Mouse (Mus musculus): Measurements from ENCODE around the gene Ms4a15.

Gene Ms4a15

DNA sequence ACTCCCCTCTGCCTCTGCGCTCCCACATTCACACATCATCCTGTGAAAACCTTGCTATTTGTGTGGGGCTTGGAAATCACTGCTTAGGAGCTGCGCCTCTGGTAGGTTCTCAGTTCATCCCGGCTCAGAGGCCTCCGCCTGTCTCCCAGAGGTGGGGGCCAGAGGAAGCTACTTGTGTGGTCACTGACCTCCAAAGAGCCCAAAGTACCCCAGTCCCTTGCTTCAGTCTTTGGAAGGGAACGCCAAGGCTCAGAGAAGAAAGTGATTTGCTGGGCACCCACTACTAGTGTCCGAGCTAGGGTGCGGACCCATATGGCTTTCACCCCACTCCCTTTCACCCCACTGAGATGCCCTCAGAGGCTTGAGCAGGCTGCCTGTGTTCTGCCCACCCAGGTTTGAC lies at the start of gene Ms4a15:
Gene Ms4a15, minus strand, starts transcription at position 101 of the 400 bp plus-strand sequence.
- DNase-seq (ENCODE audit: low spot score): no peak

DNA sequence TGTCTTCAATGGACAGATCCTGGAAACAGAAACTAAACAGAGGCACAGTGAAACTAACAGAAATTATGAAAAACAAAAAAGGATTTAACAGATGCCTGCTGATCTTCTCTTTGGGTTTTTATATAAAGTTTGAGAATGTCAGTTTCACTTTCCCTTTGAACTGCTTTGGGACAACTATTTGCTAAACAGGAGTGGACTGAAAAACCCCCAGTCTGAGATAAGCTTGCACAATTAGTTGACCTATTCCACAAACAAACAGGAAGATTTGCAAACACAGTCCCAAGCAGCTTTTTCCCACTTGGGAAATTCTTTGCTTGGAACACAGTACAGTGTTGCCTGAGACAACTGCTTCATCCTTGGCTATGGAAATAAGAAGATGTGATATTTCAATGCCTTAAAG lies 44.5 kb upstream of the Ms4a15 start:
- DNase-seq (ENCODE audit: low spot score): no peak

DNA sequence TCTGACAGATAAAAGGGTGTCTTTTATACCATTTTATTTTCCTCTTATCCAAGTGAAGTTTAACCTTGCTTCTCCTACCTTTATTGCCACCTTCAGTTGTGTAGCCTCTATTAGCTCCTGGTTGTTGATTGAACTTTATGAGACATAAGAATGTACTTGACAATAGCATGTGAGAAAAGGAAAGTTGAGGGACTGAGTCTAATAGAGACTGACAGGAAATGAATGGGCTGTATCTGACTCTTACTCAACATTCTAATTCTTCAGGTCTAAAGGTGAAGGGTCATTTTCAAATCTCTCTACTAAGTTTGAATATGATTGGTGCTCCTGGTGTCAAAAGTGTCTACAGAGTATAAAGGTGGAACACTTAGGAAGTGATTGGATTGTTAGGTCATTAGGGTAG lies 29.3 kb upstream of the Ms4a15 start:
- no peak for DNase-seq (ENCODE audit: low spot score)

DNA sequence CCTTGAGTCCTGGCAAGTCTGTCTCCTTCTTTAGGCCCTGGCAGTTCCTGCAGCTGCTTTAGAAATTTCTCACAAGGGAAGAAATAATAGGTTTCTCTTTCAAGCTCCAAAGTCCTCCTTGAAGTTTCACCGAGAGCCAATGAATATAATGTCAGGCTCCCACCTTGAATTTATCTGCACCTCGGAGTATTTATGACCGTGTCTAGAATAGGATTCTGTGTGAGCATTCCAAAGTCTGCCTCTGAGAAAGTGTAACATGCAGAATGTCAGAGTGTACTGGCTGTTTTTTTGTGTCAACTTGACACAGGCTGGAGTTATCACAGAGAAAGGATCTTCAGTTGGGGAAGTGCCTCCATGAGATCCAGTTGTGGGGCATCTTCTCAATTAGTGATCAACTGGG lies 24.8 kb upstream of the Ms4a15 start, which contains the start of gene Ms4a18:
Gene Ms4a18, minus strand, starts transcription at position 141 of the 400 bp plus-strand sequence.
- no peak for DNase-seq (ENCODE audit: low spot score)

GRCm38 (mm10) chr19:11017251-11017650 lies 24.2 kb upstream of the Ms4a15 start:
- DNase-seq (ENCODE audit: low spot score): no peak

DNA sequence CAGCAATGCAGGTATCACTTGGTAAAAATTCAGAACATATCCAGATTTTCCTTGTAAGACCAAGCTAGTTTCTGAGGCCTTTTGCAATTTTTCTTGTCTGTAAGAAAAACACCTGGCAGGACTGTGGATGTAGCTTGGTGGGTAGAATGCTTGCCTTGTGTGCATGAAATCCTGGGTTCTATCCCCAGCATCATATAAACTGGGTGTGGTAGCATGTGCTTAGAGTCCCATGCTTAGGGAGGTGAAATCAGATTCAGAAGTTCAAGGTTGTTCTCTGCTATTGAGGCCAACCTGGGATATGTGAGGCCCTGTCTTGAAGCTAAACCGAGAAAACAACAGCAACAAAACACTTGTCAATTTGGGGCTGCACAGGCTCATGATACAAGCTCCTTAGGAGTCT lies 22.9 kb upstream of the Ms4a15 start:
- DNase-seq (ENCODE audit: low spot score): no peak

DNA sequence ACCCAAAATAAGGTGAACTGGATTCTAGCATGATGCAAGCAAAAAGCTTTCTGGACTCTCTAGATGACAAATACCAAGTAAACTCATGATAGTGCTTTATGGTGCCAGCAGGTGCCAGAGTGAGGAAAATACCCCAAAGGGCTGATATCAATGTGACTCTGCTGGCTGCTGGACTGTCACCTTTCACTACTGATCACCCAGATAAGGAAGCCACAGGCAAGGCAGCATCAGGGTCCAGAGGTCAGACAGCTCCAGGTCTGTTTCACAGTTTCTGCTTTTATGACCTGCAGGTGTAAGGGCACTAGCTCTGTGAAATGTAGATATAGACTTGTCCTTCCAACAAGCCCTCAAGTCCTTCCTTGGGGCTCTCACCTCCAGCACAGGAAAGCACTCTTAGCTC lies 22.4 kb upstream of the Ms4a15 start:
- DNase-seq (ENCODE audit: low spot score): no peak

GRCm38 (mm10) chr19:10991911-10992310 lies 1.1 kb downstream of the Ms4a15 start:
- DNase-seq (ENCODE audit: low spot score): no peak

GRCm38 (mm10) chr19:10990751-10991150 lies 2.3 kb downstream of the Ms4a15 start:
- no peak for DNase-seq (ENCODE audit: low spot score)

- DNase-seq (ENCODE audit: low spot score): no peak
Measured at GRCm38 (mm10) chr19:10988563-10988962, 4.5 kb downstream of the Ms4a15 start.

GRCm38 (mm10) chr19:10985889-10986288 lies 7.2 kb downstream of the Ms4a15 start:
- DNase-seq (ENCODE audit: low spot score): no peak

- DNase-seq (ENCODE audit: low spot score): no peak
Measured at GRCm38 (mm10) chr19:10984551-10984950, 8.5 kb downstream of the Ms4a15 start.

- DNase-seq (ENCODE audit: low spot score): peak; percentile 7
Measured at GRCm38 (mm10) chr19:10983146-10983545, 9.9 kb downstream of the Ms4a15 start.

DNA sequence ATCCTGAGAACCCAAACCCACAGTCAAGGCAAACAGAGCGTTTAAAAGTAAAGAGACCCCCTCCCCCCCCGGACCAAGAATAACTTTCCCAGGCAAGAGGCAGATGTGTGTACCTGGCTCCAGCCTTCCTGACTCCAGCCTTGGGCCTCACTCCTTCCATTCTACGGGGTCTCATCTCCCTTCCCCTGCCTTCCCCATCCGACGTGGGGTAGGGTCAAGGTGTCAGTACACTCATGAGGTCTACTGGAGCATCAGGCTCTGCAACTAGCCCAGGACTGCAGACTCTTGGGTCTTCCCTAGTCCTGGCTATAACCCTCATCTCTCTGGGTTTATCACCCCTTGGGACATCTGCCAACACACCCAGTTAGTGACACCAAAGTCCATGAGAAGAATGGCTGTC lies 12.8 kb downstream of the Ms4a15 start:
- no peak for DNase-seq (ENCODE audit: low spot score)

DNA sequence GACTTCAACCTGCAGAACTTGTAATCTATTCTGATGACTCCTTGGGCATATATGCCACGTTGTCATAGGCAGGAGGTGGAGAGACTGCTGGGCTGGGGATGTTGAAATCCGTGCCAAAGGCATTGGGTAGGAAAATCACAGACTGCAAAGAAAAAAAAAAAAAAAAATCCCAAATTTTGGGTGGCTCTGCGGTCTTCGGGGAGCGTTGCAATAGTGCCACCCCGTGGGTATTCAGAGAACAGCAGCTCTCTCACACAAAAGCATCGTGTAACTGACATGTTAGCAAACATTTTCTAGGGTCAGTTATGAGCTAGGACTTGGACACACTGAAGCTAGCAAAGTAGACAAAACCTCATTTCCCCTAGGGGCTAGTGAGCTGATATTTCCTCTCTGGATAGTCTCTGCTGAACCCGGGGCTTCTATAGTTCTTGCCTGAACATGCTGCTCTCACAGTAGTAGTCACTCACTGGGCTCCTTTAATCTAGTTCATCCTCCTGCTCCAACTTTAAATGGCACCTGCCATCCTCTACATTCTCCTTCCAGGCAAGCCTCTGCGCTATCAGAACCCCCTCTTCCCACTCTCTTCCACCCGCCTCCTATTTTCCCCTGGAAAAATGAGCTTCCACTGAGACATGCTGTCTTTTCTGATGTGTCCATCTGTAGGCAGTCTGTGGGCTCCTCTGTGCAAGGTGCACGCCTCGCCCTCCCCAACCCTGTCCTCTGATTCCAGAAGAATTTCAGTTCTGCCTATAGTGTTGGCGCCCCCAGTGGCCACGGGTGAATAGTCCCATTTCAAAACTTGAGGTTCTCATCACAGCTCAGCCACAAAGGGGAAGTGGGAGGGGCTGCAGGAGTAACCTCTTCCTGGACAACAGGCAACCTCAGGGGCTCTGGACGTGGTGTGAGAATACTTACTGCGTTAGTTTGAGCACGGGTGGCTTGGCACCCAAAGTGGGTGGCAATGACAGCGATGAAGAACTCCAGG lies 13.6 kb downstream of the Ms4a15 start:
- peak; percentile 90 for DNase-seq (ENCODE audit: low spot score)

DNA sequence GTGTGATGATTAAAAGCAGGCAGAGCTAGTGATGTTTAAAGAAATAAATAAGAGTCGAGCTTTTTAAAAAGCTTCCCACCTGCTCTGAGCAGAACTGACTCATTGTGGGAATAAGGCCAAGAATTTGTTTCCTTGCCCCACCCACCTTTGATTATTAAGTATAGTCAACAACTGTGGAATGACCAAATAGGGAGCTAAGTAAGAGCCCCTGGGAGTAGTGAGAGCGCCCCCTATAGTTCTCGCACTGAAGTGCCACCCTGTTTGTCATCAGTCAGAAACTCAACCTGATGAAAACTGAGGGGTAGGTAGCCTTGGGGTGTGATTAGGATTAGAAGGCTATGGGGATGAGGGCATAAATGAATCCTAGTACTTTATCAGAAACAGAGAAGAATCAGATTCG lies 16.7 kb downstream of the Ms4a15 start:
- peak; percentile 8 for DNase-seq (ENCODE audit: low spot score)

GRCm38 (mm10) chr19:10975187-10975586 lies 17.9 kb downstream of the Ms4a15 start:
- no peak for DNase-seq (ENCODE audit: low spot score)

GRCm38 (mm10) chr19:10974238-10974865 lies 18.7 kb downstream of the Ms4a15 start, which contains the start of gene Ms4a10:
Gene Ms4a10, minus strand, starts transcription at chr19:10974670.
- no peak for DNase-seq (ENCODE audit: low spot score)

DNA sequence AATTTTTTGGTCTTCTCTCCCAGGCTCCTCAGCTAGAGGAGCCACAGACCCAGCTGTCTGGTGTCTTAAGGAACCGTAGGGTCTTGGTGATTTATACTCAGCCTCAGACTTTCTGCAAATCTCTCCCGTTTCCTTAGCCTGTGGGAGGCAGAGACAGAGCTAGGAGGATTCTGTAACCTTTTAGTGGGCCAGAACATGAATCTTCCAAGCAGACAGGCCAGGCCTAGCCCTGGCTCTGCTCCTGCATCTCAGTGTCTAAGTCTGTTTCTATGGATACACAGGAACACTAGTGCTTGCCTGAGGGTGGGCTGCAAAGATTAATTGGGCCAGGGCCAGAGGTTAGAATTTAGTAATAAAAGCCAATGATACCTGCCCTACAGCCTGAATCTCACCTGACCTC lies 19.9 kb downstream of the Ms4a15 start:
- DNase-seq (ENCODE audit: low spot score): no peak

DNA sequence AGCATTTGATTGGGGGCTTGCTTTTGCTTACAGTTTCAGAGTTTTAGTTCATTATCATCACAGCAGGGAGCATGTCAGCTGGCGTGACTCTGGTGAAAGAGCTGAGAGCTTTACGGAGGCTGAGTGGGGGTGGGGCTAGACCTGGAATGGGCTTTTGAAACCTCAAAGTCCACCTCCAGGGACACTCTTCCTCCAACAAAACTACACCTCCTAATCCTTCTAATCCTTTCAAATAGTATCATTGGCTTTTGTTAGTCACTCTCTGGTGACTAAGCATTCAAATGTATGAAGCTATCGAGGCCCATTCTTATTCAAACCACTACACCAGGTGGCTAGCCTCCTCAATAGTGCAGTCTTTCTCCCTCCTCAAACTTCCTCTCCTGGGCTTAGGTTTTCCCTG lies 20.4 kb downstream of the Ms4a15 start:
- DNase-seq (ENCODE audit: low spot score): no peak

GRCm38 (mm10) chr19:10970457-10970856 lies 22.6 kb downstream of the Ms4a15 start:
- DNase-seq (ENCODE audit: low spot score): no peak

- DNase-seq (ENCODE audit: low spot score): no peak
Measured at GRCm38 (mm10) chr19:10968578-10968977, 24.5 kb downstream of the Ms4a15 start.

- DNase-seq (ENCODE audit: low spot score): no peak
Measured at GRCm38 (mm10) chr19:10965721-10966120, 27.3 kb downstream of the Ms4a15 start.
